Comparison of ENCODE assay signal across 9 mouse cellular contexts in the genomic region with DNA sequence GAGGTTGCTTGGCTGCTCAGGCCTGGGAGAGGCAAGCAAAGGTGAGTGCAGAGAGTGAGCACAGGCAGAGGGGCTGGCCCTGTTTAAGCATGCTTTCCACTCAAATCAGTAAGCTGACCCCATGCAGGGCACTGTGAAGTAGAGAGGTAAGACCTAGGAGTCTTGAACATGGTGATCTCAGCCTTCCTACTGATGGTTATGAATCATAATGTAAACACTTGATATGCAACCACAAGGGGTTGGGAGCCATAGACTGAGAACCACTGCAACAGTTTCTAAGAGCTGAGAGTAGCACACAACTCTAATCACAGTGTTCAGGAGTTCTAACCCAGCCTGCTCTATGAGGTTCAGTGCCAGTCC. TPM values are rescaled to one million over a fixed set of nuclear protein-coding genes. Genes with fewer than 3 reads are reported as not detected.
DNase-seq lines count a peak whose midpoint lies in the region; ATAC-seq and TF ChIP-seq lines count a peak whose summit lies in the region.
"Had no signal": no experiment of that assay in that cellular context is flagged by ENCODE, and none has a peak within 500 bp of the region (broad histone marks: within the 10 kb centered on the region; RNA-seq: fewer than 3 reads in every experiment).

No protein-coding gene starts in this region.

- no peak for DNase-seq in heart, adult 9 months (ENCODE audit: low spot score in 2 of 2)
- DNase-seq in liver, adult 2 months (ENCODE audit: extremely low read depth, low read depth, low spot score): no peak
- DNase-seq in liver: no peak
- DNase-seq in lung, postnatal 36 days: peak; percentile 59
- no peak for DNase-seq in adrenal gland, adult 8-10 months
- DNase-seq in B cell, adult 2 months: no peak

- H3K9ac ChIP-seq in heart, embryonic 11.5 days (ENCODE audit: low read depth, low read length): no peak overlapping the region
- no peak overlapping the region for H3K9ac ChIP-seq in liver, adult 2 months (ENCODE audit: low read depth, low read length)
- H3K9ac ChIP-seq: limb, embryonic 15.5 days had no signal

- H3K27ac ChIP-seq in heart, embryonic 11.5 days (ENCODE audit: low read depth, low read length): no peak overlapping the region
- H3K27ac ChIP-seq in liver, adult 2 months (replicated peaks; ENCODE audit: insufficient read depth, low read depth, low read length): no peak overlapping the region
- H3K27ac ChIP-seq: limb, embryonic 15.5 days had no signal

- no peaks in the 10 kb centered on the region for H3K79me2 ChIP-seq in liver, adult 2 months (ENCODE audit: control insufficient read depth, insufficient read depth, low read length)

- H3K4me2 ChIP-seq in heart, embryonic 11.5 days: peak overlapping the region; percentile 40
- H3K4me2 ChIP-seq: limb, embryonic 15.5 days had no signal

- TF ChIP-seq POLR2A in liver, adult 2 months (IDR thresholded peaks at IDR 0.05; ENCODE audit: extremely low read depth, insufficient read depth, low read length): no peak

- no peaks in the 10 kb centered on the region for H3K9me3 ChIP-seq in heart, embryonic 11.5 days (replicated peaks; ENCODE audit: control insufficient read depth, low read length)
- H3K9me3 ChIP-seq: limb, embryonic 15.5 days had no signal

- H3K4me1 ChIP-seq in heart, embryonic 11.5 days (ENCODE audit: control insufficient read depth, insufficient read depth, low read length): peaks cover 7% of the 10 kb centered on the region; the same call in 1 of the 2 replicates
- no peaks in the 10 kb centered on the region; the same call in 1 of the 2 replicates for H3K4me1 ChIP-seq in liver, adult 2 months (ENCODE audit: control insufficient read depth, insufficient read depth, low read length)
- H3K4me1 ChIP-seq: limb, embryonic 15.5 days had no signal

- no peaks in the 10 kb centered on the region for H3K27me3 ChIP-seq in heart, embryonic 11.5 days (ENCODE audit: control insufficient read depth, insufficient read depth, low read length)
- H3K27me3 ChIP-seq in liver, adult 2 months (ENCODE audit: control insufficient read depth, insufficient read depth, low read length): no peaks in the 10 kb centered on the region
- H3K27me3 ChIP-seq: limb, embryonic 15.5 days had no signal

- no peak overlapping the region for H3K4me3 ChIP-seq in heart, embryonic 11.5 days (ENCODE audit: low read depth, low read length)
- H3K4me3 ChIP-seq in liver, adult 2 months (ENCODE audit: insufficient read depth, low read depth, low read length): peak overlapping the region; percentile 43
- H3K4me3 ChIP-seq: limb, embryonic 15.5 days had no signal

- H3K36me3 ChIP-seq in heart, embryonic 11.5 days (ENCODE audit: control insufficient read depth, insufficient read depth, low read length): no peaks in the 10 kb centered on the region
- H3K36me3 ChIP-seq in liver, adult 2 months (ENCODE audit: control insufficient read depth, insufficient read depth, low read length): no peaks in the 10 kb centered on the region
- H3K36me3 ChIP-seq: limb, embryonic 15.5 days had no signal

- ATAC-seq in heart, embryonic 11.5 days (replicated peaks; ENCODE audit: insufficient number of reproducible peaks, low FRiP score, low TSS enrichment): no peak
- ATAC-seq in CD4-positive, CD25-positive, alpha-beta regulatory T cell, adult 4 months: peak; percentile 43

- TF ChIP-seq CTCF in liver, adult 2 months (IDR thresholded peaks at IDR 0.05; ENCODE audit: low read depth, low read length): no peak

RNA-seq across cellular contexts. Expression of gene Piwil4, which starts 22.2 kb away (rescaled TPM):
- not detected in 2 replicates for polyA plus RNA-seq in heart, embryonic 11.5 days (2014; fragmentation: Nextera tagmentation; extraction: Ambion mirVana)
- total RNA-seq in liver, adult 2 months (2014; rRNA removed): not detected in 2 replicates
- polyA plus RNA-seq in liver, adult 2 months (2012; rRNA removed): not detected in 2 replicates
- under 1 TPM; 0.44 to 0.57 TPM for polyA plus RNA-seq in CD4-positive, CD25-positive, alpha-beta regulatory T cell, adult 4 months (2017; shearing (Covaris generic))
- total RNA-seq in adrenal gland, adult 8-10 months (2022): under 1 TPM in 3 of 4 experiments, not detected in 1; 0.09 to 0.27 (median 0.15) TPM

RNA-seq across cellular contexts. Expression of gene Fut4, which starts 33.9 kb away (rescaled TPM):
- polyA plus RNA-seq in heart, embryonic 11.5 days (2014; fragmentation: Nextera tagmentation; extraction: Ambion mirVana): 1.4 TPM in 2 replicates
- 0.07 and 0.18 TPM in 2 replicates for total RNA-seq in liver, adult 2 months (2014; rRNA removed)
- 0.05 and 0.17 TPM in 2 replicates for polyA plus RNA-seq in liver, adult 2 months (2012; rRNA removed)
- polyA plus RNA-seq in CD4-positive, CD25-positive, alpha-beta regulatory T cell, adult 4 months (2017; shearing (Covaris generic)): under 1 TPM in 1 of 2 experiments, not detected in 1; 0.19 TPM
- total RNA-seq in adrenal gland, adult 8-10 months (2022): 1 to 10 TPM; 1.2 to 2.6 (median 1.7) TPM

RNA-seq across cellular contexts. Expression of gene 1700012B09Rik, which starts 52.5 kb away (rescaled TPM):
- polyA plus RNA-seq in heart, embryonic 11.5 days (2014; fragmentation: Nextera tagmentation; extraction: Ambion mirVana): not detected in 2 replicates
- not detected in 2 replicates for total RNA-seq in liver, adult 2 months (2014; rRNA removed)
- polyA plus RNA-seq in liver, adult 2 months (2012; rRNA removed): not detected in 2 replicates
- polyA plus RNA-seq in CD4-positive, CD25-positive, alpha-beta regulatory T cell, adult 4 months (2017; shearing (Covaris generic)): not detected
- not detected for total RNA-seq in adrenal gland, adult 8-10 months (2022)
- polyA plus RNA-seq: limb, embryonic 15.5 days had no signal
